Mouse (Mus musculus) liver, adult 2 months (tissue): Measurements from ENCODE around the gene Crhr1.

Experiments
- CTCF ChIP-seq: fragments of 200-500 bp; IDR thresholded peaks from 2 replicates; pipeline ENCODE4 v1.5.1; 2011; ENCODE audit warnings: low read depth, low read length, control low read depth
- POLR2A ChIP-seq: fragments of 200-500 bp; IDR thresholded peaks from 2 replicates; pipeline ENCODE4 v1.6.1; 2011; ENCODE audit warnings: low read length, control low read depth; ENCODE audit not compliant: insufficient read depth; ENCODE audit errors: extremely low read depth

DNA sequence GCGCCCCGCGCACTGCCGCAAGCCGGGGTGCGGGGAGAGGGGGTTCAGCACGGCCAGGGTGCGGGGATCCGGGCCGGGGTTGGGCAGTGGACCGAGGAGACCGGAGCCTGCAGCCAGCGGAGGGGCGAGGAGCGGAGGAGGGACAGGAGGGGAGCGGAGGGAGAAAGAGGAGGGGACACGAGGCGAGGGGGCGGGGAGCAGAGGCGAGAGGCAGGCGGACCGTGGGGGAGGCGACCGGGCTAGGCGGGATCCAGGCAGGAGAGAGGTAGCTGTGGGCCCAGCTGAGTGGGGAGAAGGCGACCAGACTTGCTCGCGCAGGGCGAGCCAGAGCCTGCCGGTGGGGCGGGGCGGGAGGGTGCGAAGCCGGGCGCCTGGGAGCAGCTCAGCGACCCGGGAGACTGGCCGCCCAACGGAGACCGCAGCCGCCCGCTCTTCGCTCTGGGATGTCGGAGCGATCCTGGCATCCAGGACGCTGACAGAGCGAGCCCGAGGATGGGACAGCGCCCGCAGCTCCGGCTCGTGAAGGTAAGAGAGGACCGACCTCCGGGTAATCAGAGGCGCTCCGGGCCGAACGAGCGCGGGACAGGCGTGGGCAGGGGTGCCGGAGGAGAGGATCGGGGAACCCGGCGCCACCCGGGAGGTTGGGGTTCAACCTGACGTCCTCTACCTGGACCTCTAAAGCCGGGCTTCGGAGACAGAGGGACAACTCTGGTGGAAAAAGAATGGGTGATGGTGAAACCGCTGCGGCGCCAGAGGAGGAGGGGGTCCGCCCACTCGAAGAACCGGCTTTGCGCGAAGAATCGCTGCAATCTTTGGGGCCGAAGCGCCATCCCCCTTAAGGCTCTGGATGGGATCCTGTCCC lies at the start of gene Crhr1:
- no peak for TF ChIP-seq POLR2A
- TF ChIP-seq CTCF: no peak
